Mouse (Mus musculus) kidney, adult 2 months (tissue): ENCODE results near the gene Gm21698. TPM values are rescaled to one million over a fixed set of nuclear protein-coding genes. Genes with fewer than 3 reads are reported as not detected.
"Not testable (repeated sequence)": the region's sequence is repeated elsewhere in the genome, so short reads cannot be mapped to it uniquely, and the experiment has no call there.

Experiments
- DNase-seq: peaks from one replicate; pipeline ENCODE4 v3.0.0; 2021
- H3K27ac ChIP-seq: fragments of 200-500 bp; 2 replicates; pipeline ENCODE4 v1.5.1; 2012; ENCODE audit warnings: low read depth, low read length, control low read depth, inconsistent platforms; ENCODE audit not compliant: insufficient read depth
- H3K27me3 ChIP-seq: fragments of 200-500 bp; replicated peaks from 2 replicates; pipeline ENCODE4 v1.6.1; 2012; ENCODE audit warnings: mild to moderate bottlenecking, moderate library complexity, low read length, inconsistent platforms; ENCODE audit not compliant: control insufficient read depth, insufficient read depth
- H3K36me3 ChIP-seq: fragments of 200-500 bp; 2 replicates; pipeline ENCODE4 v1.6.1; 2012; ENCODE audit warnings: mild to moderate bottlenecking, moderate library complexity, low read length, inconsistent platforms; ENCODE audit not compliant: control insufficient read depth, insufficient read depth
- H3K4me1 ChIP-seq: fragments of 200-500 bp; 2 replicates; pipeline ENCODE4 v1.6.1; 2011; ENCODE audit warnings: low read length; ENCODE audit not compliant: control insufficient read depth, insufficient read depth
- H3K4me3 ChIP-seq: fragments of 200-500 bp; 2 replicates; pipeline ENCODE4 v1.5.1; 2011; ENCODE audit warnings: mild to moderate bottlenecking, low read depth, low read length, control low read depth; ENCODE audit not compliant: insufficient read depth
- WGBS: fragments of 180-500 bp; shearing (Covaris S2); methylation state at CpG from one replicate; pipeline ENCODE4 v1.1.7; 2018; 5-methylcytosine and 5-hydroxymethylcytosine counted together
- polyA plus RNA-seq: library from polyadenylated mRNA; depleted of rRNA; stranded (reverse); fragments of >200 nt; gene quantifications from 2 replicates; pipeline ENCODE4 v1.2.3, GENCODE M21; 2012; rRNA removed

Gm21698 gene
- polyA plus RNA-seq, result not detected in 2 replicates

DNA sequence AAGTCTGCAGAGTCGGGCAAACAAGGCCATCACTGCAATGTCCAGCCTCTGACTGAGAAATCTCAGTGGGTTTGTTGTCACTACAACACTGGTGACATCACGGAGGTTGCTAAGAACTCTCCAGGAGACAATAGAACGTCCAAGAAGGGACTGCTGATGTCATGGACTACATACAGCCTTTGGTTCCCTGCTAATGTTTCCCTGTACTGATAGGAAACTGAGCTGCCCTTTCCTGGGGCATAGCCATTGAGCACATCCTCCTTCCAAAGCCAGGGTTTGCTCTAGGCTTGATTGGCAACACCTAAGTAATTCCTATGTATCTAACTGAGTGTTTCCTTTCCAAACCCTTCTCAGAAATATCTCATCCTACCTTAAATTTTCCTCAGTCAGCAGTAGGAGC lies at the start of gene Gm21698:
Gene Gm21698 (minus strand): TSS at position 101 of the 400 bp plus-strand sequence.
- not testable (repeated sequence) for DNase-seq, H3K27me3 ChIP-seq, H3K27ac ChIP-seq, H3K36me3 ChIP-seq, H3K4me3 ChIP-seq, H3K4me1 ChIP-seq
- no CpG with 5 or more reads among the region's 3 CpGs for WGBS

DNA sequence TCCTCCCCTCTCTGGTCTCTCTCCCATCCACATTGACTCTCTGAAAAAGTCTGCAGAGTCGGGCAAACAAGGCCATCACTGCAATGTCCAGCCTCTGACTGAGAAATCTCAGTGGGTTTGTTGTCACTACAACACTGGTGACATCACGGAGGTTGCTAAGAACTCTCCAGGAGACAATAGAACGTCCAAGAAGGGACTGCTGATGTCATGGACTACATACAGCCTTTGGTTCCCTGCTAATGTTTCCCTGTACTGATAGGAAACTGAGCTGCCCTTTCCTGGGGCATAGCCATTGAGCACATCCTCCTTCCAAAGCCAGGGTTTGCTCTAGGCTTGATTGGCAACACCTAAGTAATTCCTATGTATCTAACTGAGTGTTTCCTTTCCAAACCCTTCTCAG lies 34.4 kb upstream of the Gm21698 start, which contains the start of gene Gm5862:
Gene Gm5862 (minus strand): TSS at position 101 of the 400 bp plus-strand sequence.
- DNase-seq, H3K36me3 ChIP-seq, H3K4me3 ChIP-seq, H3K27me3 ChIP-seq, H3K27ac ChIP-seq, H3K4me1 ChIP-seq: not testable (repeated sequence)
- no CpG with 5 or more reads among the region's 3 CpGs for WGBS

DNA sequence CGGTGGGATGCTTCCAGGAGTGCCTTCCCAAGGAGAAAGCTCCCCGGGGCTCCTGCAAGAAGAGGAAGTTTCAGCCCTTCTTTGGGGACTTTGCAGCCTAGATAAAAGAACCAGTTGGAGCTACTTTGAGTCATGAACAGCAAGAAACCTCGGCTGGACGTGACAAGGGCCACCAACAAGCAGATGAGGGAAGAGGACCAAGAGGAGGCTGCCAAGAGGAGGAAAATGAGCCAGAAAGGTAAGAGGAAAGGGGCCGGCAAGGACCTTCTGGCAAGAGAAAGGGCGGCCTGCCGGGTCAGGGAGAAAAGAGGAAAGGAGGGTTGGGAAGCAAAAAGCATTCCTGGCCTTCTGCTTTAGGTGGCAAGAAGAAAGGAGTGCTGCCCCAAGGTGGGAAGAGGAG lies 19.2 kb upstream of the Gm21698 start:
- 61% methylated on average over 7 of the region's 7 CpGs for WGBS
- not testable (repeated sequence) for H3K4me1 ChIP-seq, H3K27ac ChIP-seq, H3K4me3 ChIP-seq, H3K36me3 ChIP-seq, DNase-seq, H3K27me3 ChIP-seq

DNA sequence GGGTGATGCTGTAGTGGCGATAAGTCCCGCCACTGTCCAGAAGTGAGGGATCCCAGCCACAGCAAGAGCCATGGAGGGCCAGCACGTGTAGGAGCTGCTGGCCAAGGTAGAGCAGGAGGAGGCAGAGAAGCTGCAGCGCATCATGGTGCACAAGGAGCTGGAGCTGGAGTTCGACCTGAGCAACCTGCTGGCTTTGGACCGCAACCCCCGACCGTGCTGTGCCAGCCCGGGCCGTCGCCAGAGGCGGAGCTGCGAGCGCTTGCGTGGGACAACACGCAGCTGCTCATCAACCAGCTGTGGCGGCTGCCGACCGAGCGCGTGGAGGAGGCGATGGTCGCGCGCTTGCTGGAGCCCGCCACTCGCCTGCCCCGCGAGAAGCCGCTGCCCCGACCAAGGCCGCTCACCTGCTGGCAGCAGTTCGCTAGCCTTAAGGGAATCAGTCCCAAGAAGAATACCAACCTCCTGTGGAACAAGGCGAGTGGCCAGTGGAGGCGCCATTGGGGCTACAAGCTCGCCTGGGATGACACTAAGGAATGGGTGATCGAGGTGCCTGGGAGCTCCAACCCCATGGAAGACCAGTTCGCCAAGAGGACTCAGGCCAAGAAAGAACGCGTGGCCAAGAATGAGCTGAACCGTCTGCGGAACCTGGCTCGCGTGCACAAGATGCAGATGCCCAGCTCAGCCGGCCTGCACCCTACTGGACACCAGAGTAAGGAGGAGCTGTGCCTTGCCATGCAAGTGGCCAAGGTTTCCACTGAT lies 18.7 kb upstream of the Gm21698 start:
- not testable (repeated sequence) for H3K4me1 ChIP-seq, H3K27ac ChIP-seq, H3K27me3 ChIP-seq, H3K36me3 ChIP-seq, DNase-seq, H3K4me3 ChIP-seq
- 17% methylated on average over 45 of the region's 45 CpGs for WGBS

DNA sequence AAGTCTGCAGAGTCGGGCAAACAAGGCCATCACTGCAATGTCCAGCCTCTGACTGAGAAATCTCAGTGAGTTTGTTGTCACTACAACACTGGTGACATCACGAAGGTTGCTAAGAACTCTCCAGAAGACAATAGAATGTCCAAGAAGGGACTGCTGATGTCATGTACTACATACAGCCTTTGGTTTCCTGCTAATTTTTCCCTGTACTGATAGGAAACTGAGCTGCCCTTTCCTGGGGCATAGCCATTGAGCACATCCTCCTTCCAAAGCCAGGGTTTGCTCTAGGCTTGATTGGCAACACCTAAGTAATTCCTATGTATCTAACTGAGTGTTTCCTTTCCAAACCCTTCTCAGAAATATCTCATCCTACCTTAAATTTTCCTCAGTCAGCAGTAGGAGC lies 16.2 kb upstream of the Gm21698 start, which contains the start of gene Gm1979:
Gene Gm1979 (minus strand): TSS at position 101 of the 400 bp plus-strand sequence.
- WGBS, result 77% methylated on average over 1 of the region's 2 CpGs
- not testable (repeated sequence) for H3K27ac ChIP-seq

DNA sequence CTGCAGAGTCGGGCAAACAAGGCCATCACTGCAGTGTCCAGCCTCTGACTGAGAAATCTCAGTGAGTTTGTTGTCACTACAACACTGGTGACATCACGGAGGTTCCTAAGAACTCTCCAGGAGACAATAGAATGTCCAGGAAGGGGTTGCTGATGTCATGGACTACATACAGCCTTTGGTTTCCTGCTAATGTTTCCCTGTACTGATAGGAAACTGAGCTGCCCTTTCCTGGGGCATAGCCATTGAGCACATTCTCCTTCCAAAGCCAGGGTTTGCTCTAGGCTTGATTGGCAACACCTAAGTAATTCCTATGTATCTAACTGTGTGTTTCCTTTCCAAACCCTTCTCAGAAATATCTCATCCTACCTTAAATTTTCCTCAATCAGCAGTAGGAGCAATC lies 15.9 kb downstream of the Gm21698 start, which contains the start of gene Gm21680:
Gene Gm21680 (minus strand): TSS at position 101 of the 400 bp plus-strand sequence.
- not testable (repeated sequence) for H3K4me3 ChIP-seq, H3K36me3 ChIP-seq, H3K4me1 ChIP-seq, DNase-seq, H3K27ac ChIP-seq, H3K27me3 ChIP-seq
- WGBS, result no CpG with 5 or more reads among the region's 2 CpGs

More for the DNA sequence above, 16.2 kb upstream of the Gm21698 start, which contains the start of gene Gm1979:
- H3K4me1 ChIP-seq, H3K27me3 ChIP-seq, H3K36me3 ChIP-seq, H3K4me3 ChIP-seq, DNase-seq: not testable (repeated sequence)

DNA sequence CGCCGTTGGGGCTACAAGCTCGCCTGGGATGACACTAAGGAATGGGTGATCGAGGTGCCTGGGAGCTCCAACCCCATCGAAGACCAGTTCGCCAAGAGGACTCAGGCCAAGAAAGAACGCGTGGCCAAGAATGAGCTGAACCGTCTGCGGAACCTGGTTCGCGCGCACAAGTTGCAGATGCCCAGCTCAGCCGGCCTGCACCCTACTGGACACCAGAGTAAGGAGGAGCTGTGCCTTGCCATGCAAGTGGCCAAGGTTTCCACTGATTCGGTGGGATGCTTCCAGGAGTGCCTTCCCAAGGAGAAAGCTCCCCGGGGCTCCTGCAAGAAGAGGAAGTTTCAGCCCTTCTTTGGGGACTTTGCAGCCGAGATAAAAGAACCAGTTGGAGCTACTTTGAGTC lies 31.4 kb downstream of the Gm21698 start:
- not testable (repeated sequence) for DNase-seq, H3K4me3 ChIP-seq, H3K36me3 ChIP-seq, H3K4me1 ChIP-seq, H3K27me3 ChIP-seq, H3K27ac ChIP-seq
- 58% methylated on average over 17 of the region's 17 CpGs for WGBS

DNA sequence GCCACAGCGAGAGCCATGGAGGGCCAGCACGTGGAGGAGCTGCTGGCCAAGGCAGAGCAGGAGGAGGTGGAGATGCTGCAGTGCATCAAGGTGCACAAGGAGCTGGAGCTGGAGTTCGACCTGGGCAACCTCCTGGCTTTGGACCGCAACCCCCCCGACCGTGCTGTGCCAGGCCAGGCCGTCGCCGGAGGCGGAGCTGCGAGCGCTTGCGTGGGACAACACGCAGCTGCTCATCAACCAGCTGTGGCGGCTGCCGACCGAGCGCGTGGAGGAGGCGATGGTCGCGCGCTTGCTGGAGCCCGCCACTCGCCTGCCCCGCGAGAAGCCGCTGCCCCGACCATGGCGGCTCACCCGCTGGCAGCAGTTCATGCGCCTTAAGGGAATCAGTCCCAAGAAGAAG lies 31.8 kb downstream of the Gm21698 start:
- 36% methylated on average over 32 of the region's 32 CpGs for WGBS
- DNase-seq, H3K27me3 ChIP-seq, H3K4me1 ChIP-seq, H3K4me3 ChIP-seq, H3K36me3 ChIP-seq, H3K27ac ChIP-seq: not testable (repeated sequence)

DNA sequence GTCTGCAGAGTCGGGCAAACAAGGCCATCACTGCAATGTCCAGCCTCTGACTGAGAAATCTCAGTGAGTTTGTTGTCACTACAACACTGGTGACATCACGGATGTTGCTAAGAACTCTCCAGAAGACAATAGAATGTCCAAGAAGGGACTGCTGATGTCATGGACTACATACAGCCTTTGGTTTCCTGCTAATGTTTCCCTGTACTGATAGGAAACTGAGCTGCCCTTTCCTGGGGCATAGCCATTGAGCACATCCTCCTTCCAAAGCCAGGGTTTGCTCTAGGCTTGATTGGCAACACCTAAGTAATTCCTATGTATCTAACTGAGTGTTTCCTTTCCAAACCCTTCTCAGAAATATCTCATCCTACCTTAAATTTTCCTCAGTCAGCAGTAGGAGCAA lies 34.1 kb downstream of the Gm21698 start, which contains the start of gene Gm21671:
Gene Gm21671 (minus strand): TSS at position 101 of the 400 bp plus-strand sequence.
- DNase-seq, H3K27me3 ChIP-seq, H3K36me3 ChIP-seq, H3K27ac ChIP-seq, H3K4me1 ChIP-seq, H3K4me3 ChIP-seq: not testable (repeated sequence)
- 71% methylated on average over 2 of the region's 2 CpGs for WGBS

DNA sequence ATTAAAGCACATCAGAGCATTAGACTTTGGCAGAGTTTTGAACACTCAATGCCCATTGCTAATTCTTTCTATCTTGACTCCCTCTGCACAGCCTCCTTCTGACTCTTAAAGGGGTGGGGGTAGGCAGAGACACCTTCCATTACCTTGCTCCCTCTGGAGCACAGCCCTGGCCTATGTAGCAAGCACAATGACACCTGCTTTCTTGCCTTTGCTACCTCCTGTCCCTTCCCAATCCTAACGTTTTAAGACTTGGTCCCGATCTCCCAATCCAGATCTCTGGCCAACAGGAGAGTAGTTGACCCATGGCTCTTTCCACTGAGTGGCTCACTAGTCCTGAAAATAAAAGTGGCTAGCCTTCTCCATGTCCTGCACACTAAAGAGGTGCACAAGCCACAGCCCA lies 43.1 kb downstream of the Gm21698 start:
- H3K4me1 ChIP-seq, H3K27ac ChIP-seq, DNase-seq, H3K36me3 ChIP-seq, H3K27me3 ChIP-seq, H3K4me3 ChIP-seq: not testable (repeated sequence)
- 84% methylated on average over 2 of the region's 2 CpGs for WGBS

DNA sequence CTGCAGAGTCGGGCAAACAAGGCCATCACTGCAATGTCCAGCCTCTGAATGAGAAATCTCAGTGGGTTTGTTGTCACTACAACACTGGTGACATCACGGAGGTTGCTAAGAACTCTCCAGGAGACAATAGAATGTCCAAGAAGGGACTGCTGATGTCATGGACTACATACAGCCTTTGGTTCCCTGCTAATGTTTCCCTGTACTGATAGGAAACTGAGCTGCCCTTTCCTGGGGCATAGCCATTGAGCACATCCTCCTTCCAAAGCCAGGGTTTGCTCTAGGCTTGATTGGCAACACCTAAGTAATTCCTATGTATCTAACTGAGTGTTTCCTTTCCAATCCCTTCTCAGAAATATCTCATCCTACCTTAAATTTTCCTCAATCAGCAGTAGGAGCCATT lies 46.2 kb downstream of the Gm21698 start, which contains the start of gene Gm21663:
Gene Gm21663 (minus strand): TSS at position 101 of the 400 bp plus-strand sequence.
- 47% methylated on average over 2 of the region's 2 CpGs for WGBS
- H3K4me1 ChIP-seq, H3K27me3 ChIP-seq, H3K27ac ChIP-seq, DNase-seq, H3K4me3 ChIP-seq, H3K36me3 ChIP-seq: not testable (repeated sequence)
